Mouse (Mus musculus) hindbrain, embryonic 11.5 days (tissue): ENCODE data around the gene Lamtor3. TPM values are rescaled to one million over a fixed set of nuclear protein-coding genes. Genes with fewer than 3 reads are reported as not detected.
"Not testable (repeated sequence)": the region's sequence is repeated elsewhere in the genome, so short reads cannot be mapped to it uniquely, and the experiment has no call there.

ENCODE experiments used
- ATAC-seq: fragments of 200-750 bp; cut with Nextera tagmentation; 2 replicates; pipeline ENCODE4 v1.8.0; 2017; ENCODE audit warnings: mild to moderate bottlenecking, moderate TSS enrichment, moderate library complexity; ENCODE audit not compliant: low FRiP score
- DNase-seq: peaks from one replicate; pipeline ENCODE4 v3.0.0-alpha.2; 2015; ENCODE audit warnings: low spot score
- H3K27ac ChIP-seq: fragments of 300-500 bp; sonication (generic); 2 replicates; pipeline ENCODE4 v1.5.1; 2014; ENCODE audit warnings: mild to moderate bottlenecking, low read depth, low read length
- H3K27me3 ChIP-seq: fragments of 300-500 bp; sonication (generic); 2 replicates; pipeline ENCODE4 v1.6.1; 2014; ENCODE audit warnings: mild to moderate bottlenecking, low read length, moderate library complexity, mixed read lengths; ENCODE audit not compliant: control insufficient read depth, insufficient read depth
- H3K36me3 ChIP-seq: fragments of 300-500 bp; sonication (generic); 2 replicates; pipeline ENCODE4 v1.6.1; 2014; ENCODE audit warnings: mild to moderate bottlenecking, low read length, moderate library complexity, mixed read lengths; ENCODE audit not compliant: control insufficient read depth, insufficient read depth
- H3K4me1 ChIP-seq: fragments of 300-500 bp; sonication (generic); replicated peaks from 2 replicates; pipeline ENCODE4 v1.6.1; 2014; ENCODE audit warnings: low read length, mixed read lengths; ENCODE audit not compliant: control insufficient read depth, insufficient read depth
- H3K4me2 ChIP-seq: fragments of 300-500 bp; sonication (generic); replicated peaks from 2 replicates; pipeline ENCODE4 v1.6.1; 2014; ENCODE audit warnings: mild to moderate bottlenecking, low read depth, low read length
- H3K4me3 ChIP-seq: fragments of 300-500 bp; sonication (generic); 2 replicates; pipeline ENCODE4 v1.5.1; 2014; ENCODE audit warnings: low read depth, low read length
- H3K9ac ChIP-seq: fragments of 300-500 bp; sonication (generic); 2 replicates; pipeline ENCODE4 v1.6.1; 2014; ENCODE audit warnings: low read depth, low read length
- H3K9me3 ChIP-seq: fragments of 300-500 bp; sonication (generic); 2 replicates; pipeline ENCODE4 v1.6.1; 2016; ENCODE audit warnings: low read length; ENCODE audit not compliant: control insufficient read depth
- WGBS: fragments of 180-500 bp; shearing (Covaris S2); extraction: QIAGEN DNeasy Blood & Tissue Kit; methylation state at CpG from one replicate; pipeline ENCODE4 v1.1.7; 2014; 5-methylcytosine and 5-hydroxymethylcytosine counted together
- polyA plus RNA-seq: library from polyadenylated mRNA; unstranded; fragments of >200 nt; fragmentation: Nextera tagmentation; extraction: Ambion mirVana; gene quantifications from 2 replicates; pipeline ENCODE4 v1.2.1, GENCODE M21; 2014

Gene Lamtor3
- polyA plus RNA-seq, 1 experiment from 2014 or later: 96.9 TPM

DNA sequence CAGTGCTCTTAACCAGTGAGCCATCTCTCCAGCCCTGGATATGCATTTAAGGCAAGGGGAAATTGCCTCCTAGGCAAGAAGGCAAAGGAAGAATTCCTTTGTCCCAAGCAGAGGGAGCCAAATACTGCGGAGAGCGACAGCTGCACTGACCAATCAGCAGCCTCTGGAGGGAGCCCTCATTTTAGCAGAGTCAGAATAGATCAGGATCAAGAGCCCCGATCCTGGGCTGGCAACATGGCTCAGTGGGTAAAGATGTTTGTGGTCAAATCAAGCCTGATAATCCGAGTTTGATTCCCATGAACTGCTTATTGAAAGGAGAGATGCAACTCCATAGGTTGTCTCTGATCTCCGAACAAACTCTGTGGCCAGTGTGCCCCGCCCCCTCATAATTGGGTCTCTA lies 20.3 kb downstream of the Lamtor3 start:
- Histone ChIP-seq H3K4me3 (no peak overlapping the region), H3K27ac (no peak overlapping the region), H3K4me1 (no peaks in the 10 kb centered on the region), H3K9me3 (no peaks in the 10 kb centered on the region), H3K4me2 (no peak overlapping the region), H3K27me3 (no peaks in the 10 kb centered on the region), H3K9ac (no peak overlapping the region), H3K36me3 (no peaks in the 10 kb centered on the region)
- ATAC-seq (peak; percentile 70; the same call in 1 of the 2 replicates), DNase-seq (peak; percentile 67)
- 39% methylated on average over 6 of the region's 6 CpGs for WGBS

DNA sequence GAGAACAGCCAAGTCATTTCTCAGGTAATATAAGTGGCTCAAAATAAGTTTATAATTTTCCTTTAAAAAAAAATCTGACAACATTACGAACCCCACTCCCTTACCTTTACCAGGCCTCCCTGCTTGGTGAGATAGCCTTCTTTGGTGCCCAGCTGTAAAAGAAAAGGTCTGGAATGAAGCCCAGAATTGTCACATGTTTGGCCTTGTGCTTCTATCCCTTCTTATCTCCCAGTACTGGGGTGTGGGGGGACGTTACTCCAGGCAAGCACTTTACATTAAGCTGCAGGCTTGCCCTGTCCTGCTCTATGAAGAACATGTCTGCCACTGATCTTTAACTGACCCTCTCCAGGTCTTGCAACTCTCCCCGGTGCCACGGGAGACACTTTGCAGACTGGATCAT lies 22.5 kb downstream of the Lamtor3 start:
- WGBS: 83% methylated on average over 4 of the region's 4 CpGs
- Histone ChIP-seq H3K9me3 (no peaks in the 10 kb centered on the region), H3K27ac (no peak overlapping the region), H3K4me1 (no peaks in the 10 kb centered on the region), H3K36me3 (no peaks in the 10 kb centered on the region), H3K4me2 (no peak overlapping the region), H3K27me3 (no peaks in the 10 kb centered on the region), H3K4me3 (no peak overlapping the region), H3K9ac (no peak overlapping the region)
- ATAC-seq (no peak), DNase-seq (no peak)

GRCm38 (mm10) chr3:137941555-137941954 lies 23.2 kb downstream of the Lamtor3 start:
- Histone ChIP-seq H3K4me3 (no peak overlapping the region), H3K27ac (no peak overlapping the region), H3K9ac (no peak overlapping the region), H3K4me1 (no peaks in the 10 kb centered on the region), H3K4me2 (no peak overlapping the region), H3K9me3 (no peaks in the 10 kb centered on the region), H3K36me3 (no peaks in the 10 kb centered on the region), H3K27me3 (no peaks in the 10 kb centered on the region)
- no peak for DNase-seq
- no peak for ATAC-seq

GRCm38 (mm10) chr3:137942098-137942622 lies 23.9 kb downstream of the Lamtor3 start:
- Histone ChIP-seq H3K9me3 (no peaks in the 10 kb centered on the region), H3K9ac (no peak overlapping the region), H3K27me3 (no peaks in the 10 kb centered on the region), H3K36me3 (no peaks in the 10 kb centered on the region), H3K27ac (no peak overlapping the region), H3K4me2 (no peak overlapping the region), H3K4me1 (no peaks in the 10 kb centered on the region), H3K4me3 (no peak overlapping the region)
- WGBS: 92% methylated on average over 12 of the region's 12 CpGs
- no peak for ATAC-seq
- DNase-seq: no peak

DNA sequence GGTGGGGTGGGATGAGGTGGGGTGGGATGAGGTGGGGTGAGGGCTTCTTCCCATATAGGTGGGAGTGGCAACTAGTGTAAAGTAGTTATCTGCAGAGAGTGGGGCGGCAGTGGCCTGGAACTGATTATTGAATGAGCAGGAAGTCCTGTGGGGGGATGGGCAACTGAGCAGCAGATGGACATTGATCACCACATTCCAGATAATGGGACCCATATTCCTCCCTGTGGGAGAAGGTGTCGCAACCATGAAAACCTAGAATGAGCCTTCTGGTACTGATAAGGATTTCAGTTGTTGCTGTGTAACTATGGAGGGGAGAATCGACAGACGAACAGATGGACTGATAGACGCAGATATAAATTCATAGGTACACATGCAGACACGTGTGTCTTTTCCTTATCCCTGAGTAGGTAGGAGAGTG lies 25.4 kb downstream of the Lamtor3 start:
- H3K9me3 ChIP-seq: no peaks in the 10 kb centered on the region
- no peak overlapping the region for H3K4me3 ChIP-seq
- H3K36me3 ChIP-seq: no peaks in the 10 kb centered on the region
- 82% methylated on average over 6 of the region's 6 CpGs for WGBS
- DNase-seq (no peak), ATAC-seq (no peak)
- no peak overlapping the region for H3K4me2 ChIP-seq
- H3K27ac ChIP-seq: no peak overlapping the region
- no peak overlapping the region for H3K9ac ChIP-seq
- H3K27me3 ChIP-seq: no peaks in the 10 kb centered on the region
- no peaks in the 10 kb centered on the region for H3K4me1 ChIP-seq

DNA sequence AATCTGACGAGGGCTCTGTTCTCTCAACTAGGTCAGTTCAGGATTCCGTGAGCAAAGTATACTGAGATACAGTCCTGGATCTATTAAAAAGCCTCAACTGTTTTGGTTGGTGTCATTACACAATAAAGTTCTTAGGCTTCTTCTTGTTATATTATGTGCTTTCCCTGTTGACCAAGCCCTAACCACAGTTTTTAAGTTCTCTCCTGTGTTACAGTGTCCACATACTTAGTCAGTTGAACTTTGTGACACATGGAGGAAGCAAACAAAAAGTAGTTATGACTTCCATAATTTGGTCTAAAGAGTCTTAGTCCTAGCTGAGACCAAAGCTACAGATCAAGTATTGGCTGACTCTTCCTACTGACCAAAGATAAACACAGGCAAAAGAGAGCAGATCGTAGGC lies 28.5 kb downstream of the Lamtor3 start:
- WGBS: 87% methylated on average over 3 of the region's 3 CpGs
- Histone ChIP-seq H3K4me3 (no peak overlapping the region), H3K9ac (no peak overlapping the region), H3K4me1 (no peaks in the 10 kb centered on the region), H3K4me2 (no peak overlapping the region), H3K9me3 (no peaks in the 10 kb centered on the region), H3K27ac (no peak overlapping the region), H3K36me3 (no peaks in the 10 kb centered on the region), H3K27me3 (no peaks in the 10 kb centered on the region)
- DNase-seq (no peak), ATAC-seq (no peak)

GRCm38 (mm10) chr3:137947525-137947924 lies 29.2 kb downstream of the Lamtor3 start:
- no peak overlapping the region for H3K4me3 ChIP-seq
- no peaks in the 10 kb centered on the region for H3K4me1 ChIP-seq
- no peaks in the 10 kb centered on the region for H3K36me3 ChIP-seq
- no peaks in the 10 kb centered on the region for H3K9me3 ChIP-seq
- no peak overlapping the region for H3K27ac ChIP-seq
- no peak overlapping the region for H3K9ac ChIP-seq
- H3K27me3 ChIP-seq: no peaks in the 10 kb centered on the region
- H3K4me2 ChIP-seq: no peak overlapping the region
- WGBS: 86% methylated on average over 4 of the region's 4 CpGs
- ATAC-seq (no peak), DNase-seq (no peak)

DNA sequence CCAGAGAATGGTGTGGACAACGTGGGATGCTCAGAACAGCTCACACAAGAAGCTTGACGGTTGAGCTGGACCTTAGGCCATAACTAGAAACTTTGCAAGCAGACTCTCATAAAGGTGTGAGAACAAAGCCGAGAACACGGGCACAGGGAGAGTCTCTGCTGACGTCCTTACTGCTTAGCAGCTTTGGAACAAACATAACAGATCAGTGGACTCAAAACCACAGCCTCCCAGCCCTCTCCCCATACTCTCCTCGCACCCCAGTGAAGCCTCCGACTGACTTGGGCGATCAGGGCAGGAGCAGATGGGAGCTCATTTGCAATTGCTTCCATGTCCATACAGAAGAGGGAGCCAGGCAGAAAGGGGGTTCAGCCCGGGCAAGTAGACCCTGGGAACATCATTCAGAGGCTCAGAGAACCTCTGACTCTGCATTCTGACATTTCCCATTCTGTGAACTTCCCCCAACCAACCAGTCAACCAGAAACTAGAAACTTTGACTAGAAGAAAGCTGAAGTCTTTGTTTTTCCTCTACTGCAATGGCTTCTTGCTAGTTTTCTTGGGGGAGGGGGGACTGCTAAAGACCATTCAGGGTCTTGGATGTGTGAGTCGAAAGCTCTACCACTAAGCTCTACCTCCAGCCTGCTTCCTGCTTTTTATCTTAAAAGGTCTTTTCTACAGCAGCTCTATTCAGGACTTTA lies 32.0 kb downstream of the Lamtor3 start:
- H3K9ac ChIP-seq: no peak overlapping the region
- DNase-seq (no peak), ATAC-seq (no peak)
- no peak overlapping the region for H3K27ac ChIP-seq
- H3K4me2 ChIP-seq: no peak overlapping the region
- H3K27me3 ChIP-seq: no peaks in the 10 kb centered on the region
- no peaks in the 10 kb centered on the region for H3K9me3 ChIP-seq
- H3K4me1 ChIP-seq: no peaks in the 10 kb centered on the region
- WGBS: 84% methylated on average over 10 of the region's 10 CpGs
- no peak overlapping the region for H3K4me3 ChIP-seq
- no peaks in the 10 kb centered on the region for H3K36me3 ChIP-seq

- not testable (repeated sequence) for H3K9ac ChIP-seq, H3K4me1 ChIP-seq, ATAC-seq, H3K9me3 ChIP-seq, H3K36me3 ChIP-seq, H3K4me2 ChIP-seq, H3K4me3 ChIP-seq, H3K27me3 ChIP-seq, DNase-seq, H3K27ac ChIP-seq
- 90% methylated on average over 3 of the region's 3 CpGs for WGBS
Measured at GRCm38 (mm10) chr3:137951302-137951701, 33.0 kb downstream of the Lamtor3 start.
